Mouse (Mus musculus) heart, embryonic 14.5 days (tissue): Measurements from ENCODE around the gene Olfr1243. TPM values are rescaled to one million over a fixed set of nuclear protein-coding genes. Genes with fewer than 3 reads are reported as not detected.

Experiments
- polyA plus RNA-seq: library from polyadenylated mRNA; unstranded; fragments of >200 nt; fragmentation: Nextera tagmentation; extraction: Ambion mirVana; gene quantifications from 2 replicates; pipeline ENCODE4 v1.2.1, GENCODE M21; 2014

Olfr1243 gene
- polyA plus RNA-seq, 1 experiment from 2014 or later: not detected

Other genes starting within 250 kb of the Olfr1243 start
- not detected in 2 replicates for gene Olfr1229, start 243.5 kb downstream of the Olfr1243 start, polyA plus RNA-seq
- gene Olfr1230, start 234.2 kb downstream of the Olfr1243 start, polyA plus RNA-seq: not detected in 2 replicates
- not detected in 2 replicates for gene Olfr1231, start 224.4 kb downstream of the Olfr1243 start, polyA plus RNA-seq
- gene Olfr1232, start 201.8 kb downstream of the Olfr1243 start, polyA plus RNA-seq: not detected in 2 replicates
- gene Olfr1233, start 189.1 kb downstream of the Olfr1243 start, polyA plus RNA-seq: not detected in 2 replicates
- not detected in 2 replicates for gene Olfr1234, start 166.6 kb downstream of the Olfr1243 start, polyA plus RNA-seq
- not detected in 2 replicates for gene Olfr1238, start 121.8 kb downstream of the Olfr1243 start, polyA plus RNA-seq
- not detected in 2 replicates for gene Olfr1239, start 111.1 kb downstream of the Olfr1243 start, polyA plus RNA-seq
- not detected in 2 replicates for gene Olfr1240, start 88.5 kb downstream of the Olfr1243 start, polyA plus RNA-seq
- gene Olfr1241, start 44.4 kb downstream of the Olfr1243 start, polyA plus RNA-seq: not detected in 2 replicates
- gene Olfr1242, start 33.2 kb downstream of the Olfr1243 start, polyA plus RNA-seq: not detected in 2 replicates
- not detected in 2 replicates for gene Olfr1245, start 47.0 kb upstream of the Olfr1243 start, polyA plus RNA-seq
- not detected in 2 replicates for gene Olfr1246, start 61.7 kb upstream of the Olfr1243 start, polyA plus RNA-seq
- not detected in 2 replicates for gene Olfr1247, start 82.6 kb upstream of the Olfr1243 start, polyA plus RNA-seq
- not detected in 2 replicates for gene Olfr1248, start 86.8 kb upstream of the Olfr1243 start, polyA plus RNA-seq
- not detected in 2 replicates for gene Olfr1249, start 103.5 kb upstream of the Olfr1243 start, polyA plus RNA-seq
- gene Olfr1250, start 130.0 kb upstream of the Olfr1243 start, polyA plus RNA-seq: not detected in 2 replicates
- gene Olfr1251, start 140.4 kb upstream of the Olfr1243 start, polyA plus RNA-seq: not detected in 2 replicates
- not detected in 2 replicates for gene Olfr1252, start 193.5 kb upstream of the Olfr1243 start, polyA plus RNA-seq
- not detected in 2 replicates for gene Olfr1253, start 225.6 kb upstream of the Olfr1243 start, polyA plus RNA-seq